Mouse (Mus musculus) MEL (cell line): ENCODE measurements around the gene Kcnk3. TPM values are rescaled to one million over a fixed set of nuclear protein-coding genes. Genes with fewer than 3 reads are reported as not detected.

Experiments used
- DNase-seq: peaks from one replicate; pipeline ENCODE4 v3.0.0; 2011; ENCODE audit warnings: low read depth, low spot score
- H3K27ac ChIP-seq: 2 replicates; pipeline ENCODE4 v1.5.1; 2012; ENCODE audit warnings: low read depth, mild to moderate bottlenecking, control low read depth, low read length, moderate library complexity; ENCODE audit not compliant: control insufficient read depth
- H3K27me3 ChIP-seq, 2 experiments: fragments of 150-350 bp in 1 of 2; sonication (generic) in 1 of 2; 2 replicates each; pipeline ENCODE4 v1.6.1; 2012; ENCODE audit warnings: low read length in 2 of 2, mild to moderate bottlenecking in 2 of 2, improper control_type of control experiment in 1 of 2, moderate library complexity in 1 of 2; ENCODE audit not compliant: insufficient read depth in 2 of 2, control insufficient read depth in 1 of 2
- H3K36me3 ChIP-seq, 2 experiments: 2 replicates each; pipeline ENCODE4 v1.6.1; 2012 to 2014; ENCODE audit warnings: low read length in 2 of 2, improper control_type of control experiment in 1 of 2, inconsistent platforms in 1 of 2, mild to moderate bottlenecking in 1 of 2; ENCODE audit not compliant: insufficient read depth in 2 of 2, control insufficient read depth in 1 of 2
- H3K4me1 ChIP-seq, 2 experiments: fragments of 150-350 bp in 1 of 2; sonication (generic) in 1 of 2; 2 replicates each; pipeline ENCODE4 v1.6.1; 2012; ENCODE audit warnings: low read length in 2 of 2, improper control_type of control experiment in 1 of 2, mild to moderate bottlenecking in 1 of 2; ENCODE audit not compliant: insufficient read depth in 2 of 2, control insufficient read depth in 1 of 2
- H3K4me3 ChIP-seq, 2 experiments: fragments of 150-350 bp in 1 of 2; sonication (generic) in 1 of 2; 2 replicates each; pipeline ENCODE4 v1.5.1; 2012; ENCODE audit warnings: low read depth in 2 of 2, low read length in 2 of 2, mild to moderate bottlenecking in 2 of 2, moderate library complexity in 2 of 2, control low read depth in 1 of 2, improper control_type of control experiment in 1 of 2; ENCODE audit not compliant: control insufficient read depth in 1 of 2, insufficient read depth in 1 of 2
- H3K79me2 ChIP-seq: 2 replicates; pipeline ENCODE4 v1.6.1; 2012; ENCODE audit warnings: mild to moderate bottlenecking, low read length, moderate library complexity; ENCODE audit not compliant: control insufficient read depth, poor library complexity, insufficient read depth
- H3K9ac ChIP-seq: 2 replicates; pipeline ENCODE4 v1.6.1; 2012; ENCODE audit warnings: low read depth, mild to moderate bottlenecking, control low read depth, low read length, moderate library complexity; ENCODE audit not compliant: control insufficient read depth, poor library complexity, severe bottlenecking
- H3K9me3 ChIP-seq: fragments of 150-350 bp; sonication (generic); replicated peaks from 2 replicates; pipeline ENCODE4 v1.6.1; 2012; ENCODE audit warnings: mild to moderate bottlenecking, low read length, improper control_type of control experiment, moderate library complexity; ENCODE audit not compliant: insufficient read depth
- BHLHE40 ChIP-seq: IDR thresholded peaks from 2 replicates; pipeline ENCODE4 v1.6.1; 2012; ENCODE audit warnings: low read depth, mild to moderate bottlenecking, inconsistent platforms, low read length, improper control_type of control experiment, borderline replicate concordance
- CHD1 ChIP-seq: IDR thresholded peaks from 2 replicates; pipeline ENCODE4 v1.6.1; 2012; ENCODE audit warnings: low read depth, mild to moderate bottlenecking, inconsistent platforms, low read length, improper control_type of control experiment
- CHD2 ChIP-seq: IDR thresholded peaks from 2 replicates; pipeline ENCODE4 v1.6.1; 2011; ENCODE audit warnings: low read length, improper control_type of control experiment
- EP300 ChIP-seq, 2 experiments: IDR thresholded peaks; 2 replicates each; pipeline ENCODE4 v1.6.1; 2011; ENCODE audit warnings: improper control_type of control experiment in 2 of 2, low read length in 2 of 2, low read depth in 1 of 2, mild to moderate bottlenecking in 1 of 2
- ETS1 ChIP-seq: IDR thresholded peaks from 2 replicates; pipeline ENCODE4 v1.6.1; 2012; ENCODE audit warnings: low read depth, mild to moderate bottlenecking, inconsistent platforms, low read length, improper control_type of control experiment, moderate library complexity
- GABPA ChIP-seq: IDR thresholded peaks from 2 replicates; pipeline ENCODE4 v1.6.1; 2012; ENCODE audit warnings: low read depth, mild to moderate bottlenecking, inconsistent platforms, low read length, improper control_type of control experiment, moderate library complexity
- GATA1 ChIP-seq: IDR thresholded peaks from 2 replicates; pipeline ENCODE4 v1.6.1; 2011; ENCODE audit warnings: low read depth, low read length, improper control_type of control experiment
- HCFC1 ChIP-seq: IDR thresholded peaks from 2 replicates; pipeline ENCODE4 v1.6.1; 2012; ENCODE audit warnings: low read depth, mild to moderate bottlenecking, inconsistent platforms, low read length, improper control_type of control experiment, moderate library complexity
- KAT2A ChIP-seq: conservative IDR thresholded peaks from 2 replicates; pipeline ENCODE4 v1.6.1; 2012; ENCODE audit warnings: low read depth, low read length, improper control_type of control experiment, inconsistent platforms
- MAX ChIP-seq: IDR thresholded peaks from 2 replicates; pipeline ENCODE4 v1.6.1; 2011; ENCODE audit warnings: low read length, improper control_type of control experiment
- MEF2A ChIP-seq: IDR thresholded peaks from 2 replicates; pipeline ENCODE4 v1.6.1; 2014; ENCODE audit warnings: low read depth, mild to moderate bottlenecking, inconsistent platforms, low read length, improper control_type of control experiment; ENCODE audit not compliant: poor library complexity, insufficient replicate concordance, severe bottlenecking; ENCODE audit errors: extremely low read depth
- MXI1 ChIP-seq: IDR thresholded peaks from 2 replicates; pipeline ENCODE4 v1.6.1; 2011; ENCODE audit warnings: mild to moderate bottlenecking, low read depth, low read length, improper control_type of control experiment
- MYC ChIP-seq: IDR thresholded peaks from 2 replicates; pipeline ENCODE4 v1.6.1; 2011; ENCODE audit warnings: low read depth, mild to moderate bottlenecking, low read length, improper control_type of control experiment, moderate library complexity
- POLR2A ChIP-seq, 2 experiments: IDR thresholded peaks; 2 replicates each; pipeline ENCODE4 v1.6.1; 2011 to 2012; ENCODE audit warnings: low read length in 2 of 2, mild to moderate bottlenecking in 2 of 2, control low read depth in 1 of 2, improper control_type of control experiment in 1 of 2, low read depth in 1 of 2, moderate library complexity in 1 of 2; ENCODE audit not compliant: control insufficient read depth in 1 of 2, insufficient read depth in 1 of 2, poor library complexity in 1 of 2
- POLR2AphosphoS2 ChIP-seq: IDR thresholded peaks from 2 replicates; pipeline ENCODE4 v1.6.1; 2011; ENCODE audit warnings: low read length, improper control_type of control experiment
- POLR2AphosphoS5 ChIP-seq: IDR thresholded peaks from 2 replicates; pipeline ENCODE4 v1.6.1; 2012; ENCODE audit warnings: low read depth, borderline replicate concordance, mild to moderate bottlenecking, inconsistent platforms, low read length, moderate library complexity, mixed read lengths
- RAD21 ChIP-seq: IDR thresholded peaks from 2 replicates; pipeline ENCODE4 v1.6.1; 2011; ENCODE audit warnings: mild to moderate bottlenecking, low read depth, low read length, improper control_type of control experiment
- RCOR1 ChIP-seq: IDR thresholded peaks from 2 replicates; pipeline ENCODE4 v1.6.1; 2012; ENCODE audit warnings: low read depth, mild to moderate bottlenecking, inconsistent platforms, low read length, improper control_type of control experiment
- SIN3A ChIP-seq: IDR thresholded peaks from 2 replicates; pipeline ENCODE4 v1.6.1; 2012; ENCODE audit warnings: low read length, improper control_type of control experiment, inconsistent platforms
- TAL1 ChIP-seq: IDR thresholded peaks from 2 replicates; pipeline ENCODE4 v1.6.1; 2012; ENCODE audit warnings: mild to moderate bottlenecking, inconsistent platforms, low read length, moderate library complexity, mixed read lengths
- TCF12 ChIP-seq: IDR thresholded peaks from 2 replicates; pipeline ENCODE4 v1.6.1; 2014; ENCODE audit warnings: low read depth, mild to moderate bottlenecking, inconsistent platforms, low read length, improper control_type of control experiment, moderate library complexity
- UBTF ChIP-seq: IDR thresholded peaks from 2 replicates; pipeline ENCODE4 v1.6.1; 2012; ENCODE audit warnings: low read depth, mild to moderate bottlenecking, inconsistent platforms, low read length, improper control_type of control experiment, moderate library complexity, borderline replicate concordance; ENCODE audit not compliant: insufficient read depth
- USF1 ChIP-seq: IDR thresholded peaks from 2 replicates; pipeline ENCODE4 v1.6.1; 2014; ENCODE audit warnings: low read depth, mild to moderate bottlenecking, inconsistent platforms, low read length, improper control_type of control experiment, moderate library complexity
- ZKSCAN1 ChIP-seq: IDR thresholded peaks from 2 replicates; pipeline ENCODE4 v1.6.1; 2012; ENCODE audit warnings: low read depth, mild to moderate bottlenecking, inconsistent platforms, low read length, improper control_type of control experiment, moderate library complexity
- ZNF384 ChIP-seq: IDR thresholded peaks from 2 replicates; pipeline ENCODE4 v1.6.1; 2012; ENCODE audit warnings: low read depth, mild to moderate bottlenecking, inconsistent platforms, low read length, improper control_type of control experiment
- polyA plus RNA-seq, 2 experiments: library from polyadenylated mRNA; stranded (reverse) in 1 of 2; unstranded in 1 of 2; fragments of >175 nt in 1 of 2; fragments of >200 nt in 1 of 2; gene quantifications; 2 replicates each; pipeline versions ENCODE4 v1.2.1 to v1.2.4; 2012; ENCODE audit warnings: low replicate concordance in 2 of 2, low read depth in 1 of 2; ENCODE audit not compliant: insufficient read length in 2 of 2, insufficient read depth in 1 of 2, missing spikeins in 1 of 2
- total RNA-seq: library from RNA; depleted of rRNA; stranded (reverse); fragments of 300-350 nt; gene quantifications from 2 replicates; pipeline ENCODE4 v1.2.3, GENCODE M21; 2012

Kcnk3 gene
- total and polyA plus RNA-seq, 3 experiments: not detected

- H3K9me3 ChIP-seq: no peaks in the 10 kb centered on the region
- no peaks in the 10 kb centered on the region for H3K4me1 ChIP-seq
- DNase-seq: no peak
- TF ChIP-seq MXI1: no peak
- no peak for TF ChIP-seq GATA1
- no peak for TF ChIP-seq CHD2
- no peak for TF ChIP-seq TCF12
- no peak for TF ChIP-seq POLR2AphosphoS5
- no peak for TF ChIP-seq TAL1
- TF ChIP-seq EP300 (IDR thresholded peaks at IDR 0.05; ENCODE audit: low read depth in 1 of 2, low read length in 2 of 2): no peak
- no peak for TF ChIP-seq ZNF384
- no peak for TF ChIP-seq ZKSCAN1
- no peak for TF ChIP-seq RCOR1
- no peaks in the 10 kb centered on the region for H3K79me2 ChIP-seq
- H3K36me3 ChIP-seq: no peaks in the 10 kb centered on the region
- H3K27me3 ChIP-seq: no peaks in the 10 kb centered on the region
- no peak overlapping the region for H3K9ac ChIP-seq
- no peak overlapping the region for H3K27ac ChIP-seq
- no peak overlapping the region for H3K4me3 ChIP-seq
Observed at GRCm38 (mm10) chr5:30655526-30656195, 67.7 kb downstream of the Kcnk3 start.

- Histone ChIP-seq H3K9ac (no peak overlapping the region), H3K27me3 (no peaks in the 10 kb centered on the region), H3K79me2 (no peaks in the 10 kb centered on the region), H3K36me3 (no peaks in the 10 kb centered on the region), H3K9me3 (no peaks in the 10 kb centered on the region), H3K4me1 (no peaks in the 10 kb centered on the region), H3K27ac (no peak overlapping the region), H3K4me3 (no peak overlapping the region)
- no peak for DNase-seq
- TF ChIP-seq ETS1 (no peak), UBTF (no peak)
Observed at GRCm38 (mm10) chr5:30659042-30659441, 71.1 kb downstream of the Kcnk3 start.

- no peak for TF ChIP-seq RAD21
- no peak for TF ChIP-seq POLR2A (IDR thresholded peaks at IDR 0.05; ENCODE audit: control insufficient read depth in 1 of 2, insufficient read depth in 1 of 2, low read depth in 1 of 2, low read length in 2 of 2, poor library complexity in 1 of 2)
- TF ChIP-seq MAX: no peak
- no peak for TF ChIP-seq TAL1
- TF ChIP-seq MYC: no peak
- no peak for TF ChIP-seq GABPA
- no peak for TF ChIP-seq HCFC1
- TF ChIP-seq CHD2: no peak
- no peak for TF ChIP-seq SIN3A
- no peak for TF ChIP-seq USF1
- no peak for TF ChIP-seq CHD1
- no peak for TF ChIP-seq POLR2AphosphoS5
- no peak for TF ChIP-seq BHLHE40
- no peak for TF ChIP-seq MEF2A
- no peak for TF ChIP-seq POLR2AphosphoS2
- TF ChIP-seq KAT2A: no peak
- no peak for TF ChIP-seq TCF12
- TF ChIP-seq ZNF384: no peak
- H3K36me3 ChIP-seq: no peaks in the 10 kb centered on the region
- peaks cover 0 to 4% of the 10 kb centered on the region in 2 experiments; a peak in 2 of 4 replicates for H3K4me1 ChIP-seq
- H3K79me2 ChIP-seq: no peaks in the 10 kb centered on the region
- H3K27me3 ChIP-seq: no peaks in the 10 kb centered on the region
- H3K27ac ChIP-seq: no peak overlapping the region
- no peak for DNase-seq
- H3K4me3 ChIP-seq: no peak overlapping the region
- no peak overlapping the region for H3K9ac ChIP-seq
- H3K9me3 ChIP-seq: no peaks in the 10 kb centered on the region
Observed at GRCm38 (mm10) chr5:30660278-30660677, 72.3 kb downstream of the Kcnk3 start.
